Mouse (Mus musculus): Measurements from ENCODE around the gene Daglb. TPM values are rescaled to one million over a fixed set of nuclear protein-coding genes. Genes with fewer than 3 reads are reported as not detected.

Gene Daglb
- 10 to 100 TPM; 26.4 to 32.7 TPM for total RNA-seq (2021)

GRCm38 (mm10) chr5:143464100-143464756 lies at the start of gene Daglb:
Gene Daglb, plus strand, starts transcription at chr5:143464584.
- intact Hi-C loops (cut with DNase I), result no loop called here
- DNase-seq (ENCODE audit: low spot score in 2 of 2), result peak; percentile 92

GRCm38 (mm10) chr5:143421484-143421883 lies 42.9 kb upstream of the Daglb start:
- DNase-seq (ENCODE audit: low spot score in 2 of 2), result no peak
- intact Hi-C loops (cut with DNase I), result loop anchor here (5.0 kb wide), 2 partner anchors 44 to 89 kb away; no protein-coding TSS in a partner anchor

- no peak for DNase-seq (ENCODE audit: low spot score in 2 of 2)
- intact Hi-C loops (cut with DNase I), result loop anchor here (5.0 kb wide), 2 partner anchors 46 to 91 kb away; no protein-coding TSS in a partner anchor
Observed at GRCm38 (mm10) chr5:143422990-143423389, 41.4 kb upstream of the Daglb start.

- peak; percentile 16 to 31 for DNase-seq (ENCODE audit: low spot score in 2 of 2)
- intact Hi-C loops (cut with DNase I), result loop anchor here (5.0 kb wide), 2 partner anchors 47 to 92 kb away; no protein-coding TSS in a partner anchor
Observed at GRCm38 (mm10) chr5:143423899-143424519, 40.4 kb upstream of the Daglb start.

GRCm38 (mm10) chr5:143434421-143434820 lies 30.0 kb upstream of the Daglb start:
- DNase-seq (ENCODE audit: low spot score in 2 of 2), result peak; percentile 23 to 30
- intact Hi-C loops (cut with DNase I), result loop anchor here (10.0 kb wide), 1 partner anchor 280 kb away; no protein-coding TSS in a partner anchor

- no peak for DNase-seq (ENCODE audit: low spot score in 2 of 2)
- intact Hi-C loops (cut with DNase I), result no loop called here
Observed at GRCm38 (mm10) chr5:143441298-143441697, 23.1 kb upstream of the Daglb start.

GRCm38 (mm10) chr5:143441753-143442152 lies 22.6 kb upstream of the Daglb start:
- intact Hi-C loops (cut with DNase I), result no loop called here
- DNase-seq (ENCODE audit: low spot score in 2 of 2), result no peak

GRCm38 (mm10) chr5:143463671-143464070 lies 713 bp upstream of the Daglb start:
- intact Hi-C loops (cut with DNase I), result no loop called here
- no peak for DNase-seq (ENCODE audit: low spot score in 2 of 2)

GRCm38 (mm10) chr5:143464757-143465118 lies 354 bp downstream of the Daglb start:
- DNase-seq (ENCODE audit: low spot score in 2 of 2), result no peak
- intact Hi-C loops (cut with DNase I), result no loop called here

GRCm38 (mm10) chr5:143465156-143466085 lies 1.0 kb downstream of the Daglb start:
- DNase-seq (ENCODE audit: low spot score in 2 of 2), result no peak
- intact Hi-C loops (cut with DNase I), result no loop called here

GRCm38 (mm10) chr5:143466891-143467669 lies 2.7 kb downstream of the Daglb start:
- DNase-seq (ENCODE audit: low spot score in 2 of 2), result no peak
- intact Hi-C loops (cut with DNase I), result no loop called here

- DNase-seq (ENCODE audit: low spot score in 2 of 2), result no peak
- intact Hi-C loops (cut with DNase I), result no loop called here
Observed at GRCm38 (mm10) chr5:143467931-143468330, 3.5 kb downstream of the Daglb start.

- no peak for DNase-seq (ENCODE audit: low spot score in 2 of 2)
- intact Hi-C loops (cut with DNase I), result loop anchor here (10.0 kb wide), 1 partner anchor 505 kb away; the partner anchor contains the start of gene Fscn1
Observed at GRCm38 (mm10) chr5:143469628-143470027, 5.2 kb downstream of the Daglb start.

GRCm38 (mm10) chr5:143470421-143471164 lies 6.2 kb downstream of the Daglb start:
- DNase-seq (ENCODE audit: low spot score in 2 of 2), result peak; percentile 57 to 74
- intact Hi-C loops (cut with DNase I), result loop anchor here (10.0 kb wide), 1 partner anchor 506 kb away; the partner anchor contains the start of gene Fscn1

- intact Hi-C loops (cut with DNase I), result loop anchor here (10.0 kb wide), 1 partner anchor 506 kb away; the partner anchor contains the start of gene Fscn1
Observed at GRCm38 (mm10) chr5:143471165-143471546, 6.8 kb downstream of the Daglb start.

GRCm38 (mm10) chr5:143471953-143472618 lies 7.7 kb downstream of the Daglb start:
- intact Hi-C loops (cut with DNase I), result loop anchor here (10.0 kb wide), 1 partner anchor 507 kb away; the partner anchor contains the start of gene Fscn1
- DNase-seq (ENCODE audit: low spot score in 2 of 2), result peak; percentile 54 to 94

More at GRCm38 (mm10) chr5:143471165-143471546, 6.8 kb downstream of the Daglb start:
- no peak for DNase-seq (ENCODE audit: low spot score in 2 of 2)

- intact Hi-C loops (cut with DNase I), result loop anchor here (10.0 kb wide), 1 partner anchor 510 kb away; the partner anchor contains the start of gene Fscn1
Observed at GRCm38 (mm10) chr5:143475153-143475844, 10.9 kb downstream of the Daglb start.

More at GRCm38 (mm10) chr5:143475153-143475844, 10.9 kb downstream of the Daglb start:
- DNase-seq (ENCODE audit: low spot score in 2 of 2), result peak in 1 of 2 experiments; percentile 73
